Mouse (Mus musculus): ENCODE results near the gene Maml1.

Maml1 gene

GRCm38 (mm10) chr11:50279005-50279404, 13.1 kb downstream of the Maml1 start:
- DNase-seq, result no peak

DNA sequence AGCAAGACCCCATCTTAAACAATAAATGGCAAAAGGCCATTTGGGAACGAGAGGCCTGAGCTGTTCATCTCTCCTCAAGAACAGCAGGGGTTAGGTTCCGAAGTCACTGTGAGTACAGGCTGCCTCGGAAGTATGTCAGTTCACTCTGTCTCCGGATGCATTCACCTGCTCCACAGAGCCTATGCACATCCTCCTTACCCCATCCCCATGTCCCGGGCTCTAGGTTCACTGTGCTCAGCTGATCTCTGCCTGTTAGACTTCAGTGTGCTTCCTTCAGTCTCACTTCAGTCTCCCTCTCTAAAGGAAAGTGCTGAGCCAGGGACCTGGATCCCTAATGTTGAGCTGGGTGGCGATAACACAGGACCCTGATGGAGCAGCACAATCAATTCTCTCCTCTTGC, 14.4 kb downstream of the Maml1 start:
- DNase-seq, result no peak

DNA sequence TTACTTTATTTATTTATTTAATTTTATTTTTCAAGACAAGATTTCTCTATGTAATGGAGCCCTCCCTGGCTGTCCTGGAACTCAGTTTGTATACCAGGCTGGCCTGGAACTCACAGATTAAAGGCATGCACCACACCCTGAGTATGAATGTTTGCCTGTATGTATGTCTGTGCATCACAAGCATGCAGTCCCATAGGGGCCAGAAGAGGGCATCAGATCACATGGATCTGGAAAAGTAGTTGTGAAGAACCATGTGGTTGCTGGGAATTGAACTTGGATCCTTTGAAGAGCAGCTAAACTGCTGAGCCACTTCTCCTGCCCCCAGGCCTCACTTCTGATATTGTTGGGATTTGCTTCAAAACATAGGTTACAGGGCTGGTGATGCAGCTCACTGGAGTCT, 15.1 kb downstream of the Maml1 start:
- no peak for DNase-seq

GRCm38 (mm10) chr11:50275568-50276151, 16.5 kb downstream of the Maml1 start:
- DNase-seq, result no peak

GRCm38 (mm10) chr11:50275077-50275476, 17.0 kb downstream of the Maml1 start:
- DNase-seq, result no peak

DNA sequence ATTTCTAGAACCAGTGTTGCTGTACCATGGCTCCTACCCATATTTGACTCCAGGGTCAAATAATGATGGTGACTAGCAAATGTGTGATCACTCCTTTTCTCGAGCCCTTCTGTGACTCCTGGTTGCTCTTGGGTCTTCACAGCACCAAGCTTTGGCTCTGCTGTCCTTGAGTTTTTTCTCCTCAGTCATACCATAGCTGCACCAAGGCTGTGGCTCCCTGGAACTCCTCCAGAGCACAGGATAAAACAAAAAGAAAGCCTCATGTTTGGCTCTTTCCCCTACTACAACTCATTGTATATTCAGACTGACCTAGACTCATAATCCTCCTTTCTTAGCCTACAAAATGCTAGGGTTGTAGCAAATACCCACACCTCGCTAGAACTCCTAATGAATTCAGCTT, 19.3 kb downstream of the Maml1 start:
- DNase-seq, result no peak

DNA sequence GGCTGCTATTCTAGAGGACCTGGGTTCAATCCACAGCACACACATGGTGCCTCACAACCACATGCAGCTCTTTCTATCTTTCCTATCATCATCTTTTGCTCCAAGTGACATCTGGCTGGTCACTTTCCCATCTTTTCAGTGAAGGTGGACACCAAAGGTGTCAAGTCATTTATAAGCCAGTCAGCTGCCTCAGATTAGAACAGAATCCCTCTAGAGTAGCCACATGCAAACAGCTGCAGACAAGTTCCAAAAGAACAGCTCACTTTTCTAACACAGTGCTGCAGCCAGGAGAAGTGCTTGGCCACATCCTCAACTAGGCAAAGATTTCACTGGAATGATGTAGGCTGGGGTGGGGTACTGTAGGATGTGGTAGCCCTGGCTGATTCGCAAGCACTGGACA, 22.2 kb downstream of the Maml1 start:
- no peak for DNase-seq

DNA sequence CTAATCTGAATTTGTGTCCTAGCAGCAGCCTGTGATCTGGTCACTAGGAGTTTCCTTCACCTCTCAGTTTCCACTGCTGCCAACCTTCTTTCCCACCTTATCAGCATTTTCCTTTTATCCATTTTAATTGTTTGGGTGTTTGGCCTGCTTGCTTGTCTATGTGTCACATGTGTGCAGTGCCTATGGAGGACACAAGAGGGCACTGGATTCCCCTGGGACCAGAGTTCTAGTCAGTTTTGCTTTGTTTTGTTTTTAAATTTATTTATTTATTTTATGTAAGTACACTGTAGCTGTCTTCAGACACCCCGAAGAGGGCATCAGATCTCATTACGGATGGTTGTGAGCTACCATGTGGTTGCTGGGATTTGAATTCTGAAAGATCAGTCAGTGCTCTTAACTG, 22.9 kb downstream of the Maml1 start:
- peak in 1 of 2 experiments; percentile 61 for DNase-seq

DNA sequence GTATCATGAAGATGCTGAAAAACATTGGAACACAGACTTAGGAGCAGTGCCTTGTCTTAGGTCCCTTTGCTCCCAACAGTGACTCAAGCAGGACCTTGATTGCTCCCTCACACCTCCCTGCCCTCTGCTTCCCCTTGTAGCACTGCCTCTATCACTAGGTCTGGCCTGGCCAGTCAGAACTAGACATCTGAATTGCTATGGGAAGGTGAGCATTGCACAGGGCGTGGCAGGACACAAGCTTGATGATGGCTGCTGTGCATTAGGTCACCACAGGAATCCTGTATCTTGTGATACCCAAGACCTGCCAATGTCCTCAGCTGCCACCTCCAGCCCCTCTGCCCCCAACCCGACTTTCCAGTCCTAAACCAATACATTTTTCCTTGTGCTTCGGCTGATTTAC, 25.1 kb downstream of the Maml1 start:
- DNase-seq, result no peak

- DNase-seq, result peak; percentile 33 to 37
These were observed 26.2 kb downstream of the Maml1 start for GRCm38 (mm10) chr11:50265931-50266330.

GRCm38 (mm10) chr11:50263198-50263597, 28.9 kb downstream of the Maml1 start:
- no peak for DNase-seq

GRCm38 (mm10) chr11:50262020-50262419, 30.1 kb downstream of the Maml1 start:
- peak; percentile 30 to 51 for DNase-seq

GRCm38 (mm10) chr11:50258310-50258709, 33.8 kb downstream of the Maml1 start:
- no peak for DNase-seq

- no peak for DNase-seq
These were observed 35.5 kb downstream of the Maml1 start for GRCm38 (mm10) chr11:50256615-50257014.

DNA sequence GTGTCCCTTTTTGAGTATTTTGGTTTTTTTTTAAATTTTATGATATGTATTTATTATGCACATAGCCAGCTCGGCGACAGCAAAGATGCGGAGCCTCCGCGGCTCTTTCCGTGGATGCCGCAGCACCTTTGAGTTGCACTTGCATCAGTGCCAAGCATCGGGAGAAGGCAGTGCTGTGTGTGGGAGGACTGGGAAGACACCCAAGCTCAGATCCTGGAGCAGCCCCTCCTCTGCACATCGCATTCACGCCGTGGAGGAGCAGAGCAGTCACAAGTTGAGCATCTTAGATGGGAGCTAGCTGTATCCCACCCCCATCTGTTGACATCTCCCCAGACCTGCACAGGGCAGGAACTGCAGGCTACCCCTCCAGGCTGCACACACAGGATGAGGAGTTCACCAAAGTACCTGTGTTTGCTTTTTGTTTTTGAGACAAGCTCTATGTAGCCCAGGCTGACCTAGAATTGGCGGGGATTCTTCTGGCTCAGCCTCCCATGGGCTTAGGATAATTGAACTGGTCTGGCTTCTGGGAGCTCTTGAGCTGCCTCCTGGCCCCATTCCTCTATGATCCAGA, 38.0 kb downstream of the Maml1 start:
- peak; percentile 62 to 68 for DNase-seq

DNA sequence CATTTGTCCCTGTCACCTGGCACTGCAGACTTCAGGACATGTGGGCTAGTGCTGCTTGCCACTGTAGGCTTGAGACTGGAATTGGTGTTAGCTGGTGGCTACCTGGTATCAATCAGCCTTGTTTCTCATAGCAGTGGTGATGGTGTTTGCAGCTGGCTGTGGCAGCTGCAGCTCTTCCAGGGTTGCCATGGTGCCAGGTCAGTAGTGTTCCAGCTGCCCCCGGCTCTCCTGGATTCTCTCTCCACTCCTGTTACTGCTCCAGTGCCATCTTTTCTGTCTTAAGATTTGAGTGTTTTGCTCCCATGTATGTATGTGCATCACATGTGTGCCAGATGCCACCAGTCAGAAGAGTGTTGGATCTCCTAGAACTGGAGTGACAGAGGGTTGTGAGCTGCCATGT, 38.7 kb downstream of the Maml1 start:
- DNase-seq, result no peak

DNA sequence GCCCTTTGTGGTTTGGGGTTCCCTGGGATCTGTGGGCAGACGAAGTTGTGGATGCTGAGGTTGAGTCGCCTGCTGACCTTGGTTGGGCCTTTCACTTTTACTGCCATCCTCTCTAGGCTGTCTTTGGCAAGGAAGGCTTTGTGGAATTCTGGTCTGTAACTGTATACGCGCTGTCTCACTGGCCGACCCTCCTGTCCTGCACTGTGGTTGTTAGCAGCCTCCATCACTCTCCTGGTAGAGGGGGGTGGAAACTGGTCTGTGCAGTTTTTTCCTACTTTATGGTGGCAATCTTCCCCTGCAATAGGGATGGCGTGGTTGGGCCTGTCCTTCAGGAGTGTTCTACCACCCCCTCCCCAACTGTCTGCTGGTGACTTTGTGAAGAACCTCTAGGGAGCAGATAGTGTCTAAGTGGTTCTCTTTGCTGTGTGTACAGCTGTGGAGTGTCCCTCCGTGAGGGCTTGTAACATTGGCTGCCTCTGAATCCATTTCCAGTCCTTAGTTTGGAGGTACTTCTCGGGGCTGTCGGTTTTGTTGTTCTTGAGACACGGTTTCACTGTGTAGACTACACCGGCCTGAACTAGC, 39.3 kb downstream of the Maml1 start:
- DNase-seq, result no peak

DNA sequence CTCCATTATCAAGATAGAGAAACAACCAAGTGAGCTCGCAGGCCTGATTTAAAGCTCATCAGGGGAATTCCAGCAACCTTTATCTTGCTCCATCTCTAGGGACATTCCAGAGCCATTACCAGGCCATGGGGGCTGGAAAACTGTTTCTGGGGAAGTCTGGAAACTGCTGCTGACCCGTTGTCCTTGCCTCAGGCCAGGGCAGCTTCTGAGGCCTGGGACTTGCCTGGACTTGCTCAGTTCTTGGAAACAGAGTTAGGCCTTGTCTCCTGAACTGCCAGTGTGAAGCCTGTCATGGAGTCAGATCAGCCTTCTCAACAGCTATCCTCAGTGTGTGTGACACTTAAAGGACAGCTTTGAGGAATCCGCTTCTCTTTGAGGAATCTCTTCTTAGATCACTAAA, 39.9 kb downstream of the Maml1 start:
- no peak for DNase-seq

DNA sequence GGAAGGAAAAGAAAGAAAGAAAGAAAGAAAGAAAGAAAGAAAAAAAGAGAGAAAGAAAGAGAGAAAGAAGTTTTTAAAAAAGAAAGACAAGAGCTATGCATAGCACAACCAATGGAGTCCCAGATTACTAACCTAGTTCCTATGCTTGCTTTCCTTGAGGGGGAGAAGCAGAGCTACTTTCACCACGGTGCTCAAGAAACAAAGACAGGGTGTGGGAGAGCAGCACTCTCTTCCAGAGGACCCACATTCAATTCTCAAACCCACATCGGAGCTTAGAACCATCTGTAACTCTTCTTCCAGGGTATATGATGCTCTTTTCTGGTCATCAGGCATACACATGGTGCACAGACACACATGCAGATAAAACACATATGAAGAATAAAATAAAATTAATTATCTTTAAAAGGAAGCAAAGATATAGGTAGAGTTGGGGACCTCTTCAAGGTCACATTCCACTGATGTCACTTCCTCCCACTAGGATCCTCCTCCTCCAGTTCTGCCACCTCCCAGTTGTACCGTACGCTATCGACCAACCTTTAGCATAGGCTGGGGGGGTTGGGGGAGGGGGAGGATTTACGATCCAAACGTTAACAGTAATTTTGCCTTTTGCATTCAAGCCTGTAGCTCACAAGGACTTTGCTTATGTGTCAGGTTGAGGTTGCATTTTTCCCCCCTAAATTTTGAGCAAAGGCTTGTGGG, 43.5 kb downstream of the Maml1 start:
- no peak for DNase-seq

DNA sequence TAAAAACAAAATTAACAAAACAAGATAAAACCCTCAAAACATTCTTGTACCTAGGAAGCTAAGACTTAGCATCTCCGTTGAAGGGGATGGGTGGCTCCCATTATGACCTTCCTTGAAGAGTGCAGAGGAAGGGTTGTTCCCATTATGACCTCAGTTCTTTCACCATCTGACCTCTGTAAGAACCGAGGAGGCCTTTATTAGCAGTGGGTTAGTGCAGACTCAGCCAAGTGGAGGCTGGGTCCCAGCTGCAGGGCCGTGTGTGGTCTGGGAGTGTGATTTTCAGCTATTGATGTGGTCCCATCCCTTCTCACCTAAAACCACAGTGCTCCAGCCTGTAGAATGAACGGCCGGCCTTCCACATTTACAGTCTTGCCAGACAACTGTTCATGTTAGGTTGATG, 46.8 kb downstream of the Maml1 start:
- DNase-seq, result no peak

DNA sequence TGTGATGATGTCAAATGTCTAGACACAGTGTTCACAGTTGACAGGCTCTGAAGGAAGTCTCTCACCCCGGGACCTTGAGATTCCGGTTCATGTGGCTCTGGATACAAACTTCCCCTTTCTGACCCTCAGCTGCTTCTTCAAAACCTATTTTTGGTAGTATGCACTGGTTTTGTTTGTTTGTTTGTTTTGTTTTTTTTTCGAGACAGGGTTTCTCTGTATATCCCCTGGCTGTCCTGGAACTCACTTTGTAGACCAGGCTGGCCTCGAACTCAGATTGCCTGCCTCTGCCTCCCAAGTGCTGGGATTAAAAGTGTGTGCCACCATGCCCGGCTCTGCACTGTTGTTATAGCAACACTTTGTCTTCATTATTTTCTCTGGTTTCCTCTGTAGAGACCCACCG, 48.2 kb downstream of the Maml1 start:
- DNase-seq, result no peak

- DNase-seq, result no peak
These were observed 51.7 kb downstream of the Maml1 start for GRCm38 (mm10) chr11:50240235-50240911.

All from cerebellum, postnatal 14 days (tissue).